ENCODE assay signal across 12 mouse cellular contexts in the genomic region with DNA sequence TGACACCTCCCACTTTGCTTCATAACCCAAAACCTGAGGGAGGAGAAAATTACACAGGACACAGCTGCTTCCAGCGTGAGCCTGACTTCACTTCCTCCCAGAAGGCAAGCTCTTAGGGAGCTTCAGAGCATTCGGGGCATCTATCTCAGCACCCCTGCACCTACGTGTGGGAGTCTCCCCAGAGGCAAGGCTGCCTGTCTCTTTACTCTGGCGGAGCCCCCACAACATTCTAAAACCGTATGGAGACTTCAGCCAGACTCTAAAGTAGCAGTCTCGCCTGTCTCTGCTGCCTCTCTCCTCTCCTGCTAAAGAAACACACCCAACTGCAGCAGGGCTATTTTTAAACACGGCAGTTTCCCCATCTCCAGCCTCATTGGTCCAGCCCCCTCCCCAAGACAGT. TPM values are rescaled to one million over a fixed set of nuclear protein-coding genes. Genes with fewer than 3 reads are reported as not detected.
DNase-seq lines count a peak whose midpoint lies in the region; ATAC-seq and TF ChIP-seq lines count a peak whose summit lies in the region.
"Had no signal": no experiment of that assay in that cellular context is flagged by ENCODE, and none has a peak within 500 bp of the region (broad histone marks: within the 10 kb centered on the region; RNA-seq: fewer than 3 reads in every experiment).

No protein-coding gene starts in this region.

- no peak for TF ChIP-seq POLR2A in myocyte (IDR thresholded peaks at IDR 0.05; ENCODE audit: insufficient read length, low read depth)

- no peak overlapping the region for H3ac ChIP-seq in myocyte (ENCODE audit: control insufficient read depth, insufficient read length)

- DNase-seq in heart, postnatal 14 days, result no peak
- peak; percentile 59 to 69 for DNase-seq in left cerebral cortex, postnatal 14 days (ENCODE audit: low spot score in 2 of 2)
- DNase-seq in left cerebral cortex, adult 11 months (ENCODE audit: low spot score), result no peak
- DNase-seq in spleen, postnatal 4 days (ENCODE audit: low spot score in 2 of 2), result no peak
- DNase-seq in adrenal gland, adult 2 months, result no peak
- DNase-seq: gastrocnemius, postnatal 25 days; kidney, adult 11 months; lung, postnatal 36 days had no signal

- H3K4me3 ChIP-seq in heart, embryonic 13.5 days, result peak overlapping the region; percentile 24
- no peak overlapping the region for H3K4me3 ChIP-seq in embryonic facial prominence, embryonic 15.5 days (replicated peaks)
- H3K4me3 ChIP-seq in myocyte, result no peak overlapping the region
- H3K4me3 ChIP-seq: liver, embryonic 12.5 days had no signal

- H3K9me3 ChIP-seq in heart, embryonic 13.5 days, result no peaks in the 10 kb centered on the region
- no peaks in the 10 kb centered on the region for H3K9me3 ChIP-seq in embryonic facial prominence, embryonic 15.5 days (replicated peaks)
- H3K9me3 ChIP-seq: liver, embryonic 12.5 days had no signal

- peak overlapping the region; percentile 88 for H3K27ac ChIP-seq in heart, embryonic 13.5 days (replicated peaks)
- peak overlapping the region; percentile 48; the same call in 1 of the 2 replicates for H3K27ac ChIP-seq in embryonic facial prominence, embryonic 15.5 days (replicated peaks)
- H3K27ac ChIP-seq: liver, embryonic 12.5 days had no signal

- H3K27me3 ChIP-seq in heart, embryonic 13.5 days (replicated peaks), result peaks cover 10% of the 10 kb centered on the region; the same call in 1 of the 2 replicates
- H3K27me3 ChIP-seq in embryonic facial prominence, embryonic 15.5 days, result no peaks in the 10 kb centered on the region; the same call in 1 of the 2 replicates
- H3K27me3 ChIP-seq in myocyte (ENCODE audit: control insufficient read depth, insufficient read depth, insufficient read length), result peaks cover under 1% of the 10 kb centered on the region

- WGBS in heart, embryonic 13.5 days, result 17% methylated on average over 7 of the region's 7 CpGs
- WGBS in embryonic facial prominence, embryonic 15.5 days, result 25% methylated on average over 7 of the region's 7 CpGs

- peaks cover 16% of the 10 kb centered on the region for H3K36me3 ChIP-seq in heart, embryonic 13.5 days
- no peaks in the 10 kb centered on the region for H3K36me3 ChIP-seq in embryonic facial prominence, embryonic 15.5 days
- H3K36me3 ChIP-seq in myocyte (ENCODE audit: control insufficient read depth, insufficient read depth), result no peaks in the 10 kb centered on the region
- H3K36me3 ChIP-seq: liver, embryonic 12.5 days had no signal

- no peak; the same call in 1 of the 2 replicates for ATAC-seq in heart, embryonic 13.5 days (ENCODE audit: extremely low read depth, insufficient number of reproducible peaks, low FRiP score, low TSS enrichment)
- ATAC-seq in embryonic facial prominence, embryonic 15.5 days (ENCODE audit: insufficient number of reproducible peaks, low FRiP score, low TSS enrichment, low read depth), result no peak
- ATAC-seq: liver, embryonic 12.5 days had no signal

- H3K79me2 ChIP-seq in myocyte (ENCODE audit: control insufficient read depth, insufficient read depth), result no peaks in the 10 kb centered on the region

- intact Hi-C loops in heart, postnatal 14 days (cut with DNase I), result no loop called here
- intact Hi-C loops in left cerebral cortex, postnatal 14 days (cut with DNase I), result no loop called here

- peaks cover 46% of the 10 kb centered on the region for H3K4me1 ChIP-seq in heart, embryonic 13.5 days
- peaks cover 32% of the 10 kb centered on the region for H3K4me1 ChIP-seq in embryonic facial prominence, embryonic 15.5 days
- H3K4me1 ChIP-seq: liver, embryonic 12.5 days had no signal

- H3K9ac ChIP-seq in heart, embryonic 13.5 days, result peak overlapping the region; percentile 75
- no peak overlapping the region for H3K9ac ChIP-seq in embryonic facial prominence, embryonic 15.5 days
- H3K9ac ChIP-seq: liver, embryonic 12.5 days had no signal

- peak overlapping the region; percentile 61 for H3K4me2 ChIP-seq in heart, embryonic 13.5 days
- peak overlapping the region; percentile 15; the same call in 1 of the 2 replicates for H3K4me2 ChIP-seq in embryonic facial prominence, embryonic 15.5 days (replicated peaks)
- H3K4me2 ChIP-seq in myocyte (ENCODE audit: low read depth), result peak overlapping the region; percentile 38
- H3K4me2 ChIP-seq: liver, embryonic 12.5 days had no signal

TF ChIP-seq in myocyte, 11 proteins besides CTCF, POLR2A, EP300 and RAD21:
- TF ChIP-seq MYOD1 (IDR thresholded peaks at IDR 0.05; ENCODE audit: control insufficient read depth in 1 of 3, insufficient read length in 2 of 3, low read depth in 2 of 3) (peak in 1 of 3 experiments; percentile 1), REST (IDR thresholded peaks at IDR 0.05; ENCODE audit: insufficient read depth, insufficient read length) (no peak)
TF ChIP-seq in myocyte: peak in this region for 1.

RNA-seq across cellular contexts. Expression of gene Macf1, which starts 3.2 kb away (rescaled TPM):
- 43.7 and 44.6 TPM in 2 replicates for polyA plus RNA-seq in heart, embryonic 13.5 days (2015; fragmentation: Nextera tagmentation; extraction: Ambion mirVana)
- 100 to 1,000 TPM; 271 to 291 TPM for total RNA-seq in heart, postnatal 14 days (2021)
- total RNA-seq in left cerebral cortex, postnatal 14 days (2021), result 100 to 1,000 TPM; 211 to 227 TPM
- 42.5 and 47.1 TPM in 2 replicates for polyA plus RNA-seq in embryonic facial prominence, embryonic 15.5 days (2015; fragmentation: Nextera tagmentation; extraction: Ambion mirVana)
- 88.5 TPM for polyA plus RNA-seq in myocyte (2012; fragmentation: generic; extraction: Trizol)
- total RNA-seq in adrenal gland, adult 2 months (2021), result 100 to 1,000 TPM; 122 to 138 TPM
- 29.1 and 37.6 TPM in 2 replicates for polyA plus RNA-seq in adrenal gland, adult 2 months (2012; rRNA removed)

RNA-seq across cellular contexts. Expression of gene Ndufs5, which starts 37.0 kb away (rescaled TPM):
- 423 and 513 TPM in 2 replicates for polyA plus RNA-seq in heart, embryonic 13.5 days (2015; fragmentation: Nextera tagmentation; extraction: Ambion mirVana)
- 100 to 1,000 TPM; 370 to 409 TPM for total RNA-seq in heart, postnatal 14 days (2021)
- total RNA-seq in left cerebral cortex, postnatal 14 days (2021), result 100 to 1,000 TPM; 187 to 196 TPM
- 313 and 333 TPM in 2 replicates for polyA plus RNA-seq in embryonic facial prominence, embryonic 15.5 days (2015; fragmentation: Nextera tagmentation; extraction: Ambion mirVana)
- polyA plus RNA-seq in myocyte (2012; fragmentation: generic; extraction: Trizol), result 484 TPM
- total RNA-seq in adrenal gland, adult 2 months (2021), result 100 to 1,000 TPM; 178 to 276 TPM
- 11.9 and 15.8 TPM in 2 replicates for polyA plus RNA-seq in adrenal gland, adult 2 months (2012; rRNA removed)

Comparison
In these comparisons a context has a peak if more than half of its experiments do, and no peak if none do; other contexts are left out.
1. DNase-seq: peak in left cerebral cortex, postnatal 14 days (2 of 2); none in heart, postnatal 14 days (0 of 2), left cerebral cortex, adult 11 months (single experiment), spleen, postnatal 4 days (0 of 2) and adrenal gland, adult 2 months (single experiment).
2. RNA of gene Ndufs5, which starts 37.0 kb away (polyA plus RNA-seq): 484 TPM in myocyte (single experiment), 423 to 513 TPM in heart, embryonic 13.5 days and 313 to 333 TPM in embryonic facial prominence, embryonic 15.5 days; 11.9 to 15.8 TPM in adrenal gland, adult 2 months; every median in the first group is over 10 times any median in the second.
3. Peak in every context shown above with its lines, with median percentiles within 50 percentile points of each other: H3K4me2 ChIP-seq.